Mouse (Mus musculus) heart, embryonic 12.5 days (tissue): ENCODE results near the gene Hoxa3. TPM values are rescaled to one million over a fixed set of nuclear protein-coding genes. Genes with fewer than 3 reads are reported as not detected.

Experiments used
- ATAC-seq: fragments of 200-750 bp; cut with Nextera tagmentation; 2 replicates; pipeline ENCODE4 v1.8.0; 2017; ENCODE audit warnings: moderate TSS enrichment, moderate library complexity; ENCODE audit not compliant: insufficient number of reproducible peaks, low FRiP score
- H3K27ac ChIP-seq: fragments of 300-500 bp; sonication (generic); 2 replicates; pipeline ENCODE4 v1.5.1; 2016; ENCODE audit warnings: mild to moderate bottlenecking, moderate library complexity; ENCODE audit not compliant: poor library complexity, severe bottlenecking
- H3K27me3 ChIP-seq: fragments of 300-500 bp; sonication (generic); replicated peaks from 2 replicates; pipeline ENCODE4 v1.6.1; 2016; ENCODE audit warnings: mild to moderate bottlenecking, moderate library complexity
- H3K36me3 ChIP-seq: fragments of 300-500 bp; sonication (generic); 2 replicates; pipeline ENCODE4 v1.6.1; 2016; ENCODE audit warnings: mild to moderate bottlenecking, moderate library complexity
- H3K4me1 ChIP-seq: fragments of 300-500 bp; sonication (generic); replicated peaks from 2 replicates; pipeline ENCODE4 v1.6.1; 2016; ENCODE audit warnings: mild to moderate bottlenecking
- H3K4me2 ChIP-seq: fragments of 300-500 bp; sonication (generic); 2 replicates; pipeline ENCODE4 v1.6.1; 2016; ENCODE audit warnings: mild to moderate bottlenecking, moderate library complexity
- H3K4me3 ChIP-seq: fragments of 300-500 bp; sonication (generic); 2 replicates; pipeline ENCODE4 v1.5.1; 2016; ENCODE audit warnings: mild to moderate bottlenecking
- H3K9ac ChIP-seq: fragments of 300-500 bp; sonication (generic); 2 replicates; pipeline ENCODE4 v1.6.1; 2016; ENCODE audit warnings: mild to moderate bottlenecking, moderate library complexity
- H3K9me3 ChIP-seq: fragments of 300-500 bp; sonication (generic); replicated peaks from 2 replicates; pipeline ENCODE4 v1.6.1; 2016; ENCODE audit warnings: mild to moderate bottlenecking, moderate library complexity
- WGBS: fragments of 180-500 bp; shearing (Covaris S2); methylation state at CpG from one replicate; pipeline ENCODE4 v1.1.7; 2016; 5-methylcytosine and 5-hydroxymethylcytosine counted together
- polyA plus RNA-seq: library from polyadenylated mRNA; unstranded; fragments of >200 nt; fragmentation: Nextera tagmentation; extraction: Ambion mirVana; gene quantifications from 2 replicates; pipeline ENCODE4 v1.2.1, GENCODE M21; 2016

Gene Hoxa3
- polyA plus RNA-seq, 1 experiment from 2014 or later: 0.80 TPM

- H3K9me3 ChIP-seq: no peaks in the 10 kb centered on the region
- H3K4me1 ChIP-seq: peaks cover 22% of the 10 kb centered on the region
- 6% methylated on average over 21 of the region's 21 CpGs for WGBS
- no peak overlapping the region for H3K27ac ChIP-seq
- peak overlapping the region; percentile 54 for H3K4me3 ChIP-seq
- H3K27me3 ChIP-seq: peaks cover 98% of the 10 kb centered on the region
- H3K9ac ChIP-seq: no peak overlapping the region
- ATAC-seq: no peak
- no peaks in the 10 kb centered on the region for H3K36me3 ChIP-seq
- peak overlapping the region; percentile 85 for H3K4me2 ChIP-seq
Measured at GRCm38 (mm10) chr6:52221993-52222685, 9.0 kb upstream of the Hoxa3 start.

GRCm38 (mm10) chr6:52221337-52221992 lies 8.3 kb upstream of the Hoxa3 start, which contains the start of gene Hoxa7:
Gene Hoxa7 (minus strand): TSS chr6:52221854.
- Histone ChIP-seq H3K4me3 (peak within 1 kb of the TSS; percentile 54), H3K36me3 (no peaks in the 10 kb centered on the region), H3K4me2 (peak within 1 kb of the TSS; percentile 85), H3K9ac (peak within 1 kb of the TSS; percentile 42; the same call in 1 of the 2 replicates), H3K27me3 (peaks cover 98% of the 10 kb centered on the region), H3K4me1 (peaks cover 27% of the 10 kb centered on the region), H3K27ac (no peak within 1 kb of the TSS), H3K9me3 (no peaks in the 10 kb centered on the region)
- under 1% methylated on average over 46 of the region's 46 CpGs for WGBS
- peak; percentile 58; the same call in 1 of the 2 replicates for ATAC-seq

- Histone ChIP-seq H3K4me1 (peaks cover 25% of the 10 kb centered on the region), H3K4me2 (peak overlapping the region; percentile 85), H3K36me3 (no peaks in the 10 kb centered on the region), H3K4me3 (peak overlapping the region; percentile 54), H3K9ac (no peak overlapping the region), H3K27ac (no peak overlapping the region), H3K27me3 (peaks cover 98% of the 10 kb centered on the region), H3K9me3 (no peaks in the 10 kb centered on the region)
- no peak for ATAC-seq
- 4% methylated on average over 12 of the region's 12 CpGs for WGBS
Measured at GRCm38 (mm10) chr6:52220865-52221310, 7.8 kb upstream of the Hoxa3 start.

GRCm38 (mm10) chr6:52220003-52220864 lies 7.1 kb upstream of the Hoxa3 start:
- no peaks in the 10 kb centered on the region for H3K9me3 ChIP-seq
- no peak overlapping the region for H3K9ac ChIP-seq
- no peak overlapping the region for H3K4me2 ChIP-seq
- no peak overlapping the region for H3K27ac ChIP-seq
- WGBS: 14% methylated on average over 32 of the region's 32 CpGs
- H3K4me1 ChIP-seq: peaks cover 22% of the 10 kb centered on the region
- H3K36me3 ChIP-seq: no peaks in the 10 kb centered on the region
- H3K4me3 ChIP-seq: no peak overlapping the region
- ATAC-seq: no peak
- peaks cover 98% of the 10 kb centered on the region for H3K27me3 ChIP-seq

GRCm38 (mm10) chr6:52219234-52219942 lies 6.3 kb upstream of the Hoxa3 start:
- ATAC-seq: no peak
- no peak overlapping the region for H3K4me3 ChIP-seq
- peaks cover 22% of the 10 kb centered on the region for H3K4me1 ChIP-seq
- H3K9ac ChIP-seq: no peak overlapping the region
- no peaks in the 10 kb centered on the region for H3K36me3 ChIP-seq
- H3K4me2 ChIP-seq: no peak overlapping the region
- 26% methylated on average over 9 of the region's 9 CpGs for WGBS
- H3K27me3 ChIP-seq: peaks cover 98% of the 10 kb centered on the region
- no peak overlapping the region for H3K27ac ChIP-seq
- H3K9me3 ChIP-seq: no peaks in the 10 kb centered on the region

GRCm38 (mm10) chr6:52218643-52219215 lies 5.6 kb upstream of the Hoxa3 start:
- Histone ChIP-seq H3K4me1 (peaks cover 22% of the 10 kb centered on the region), H3K4me3 (no peak overlapping the region), H3K9ac (no peak overlapping the region), H3K36me3 (no peaks in the 10 kb centered on the region), H3K9me3 (no peaks in the 10 kb centered on the region), H3K27me3 (peaks cover 98% of the 10 kb centered on the region), H3K27ac (no peak overlapping the region), H3K4me2 (no peak overlapping the region)
- ATAC-seq: no peak
- WGBS: 10% methylated on average over 14 of the region's 14 CpGs

GRCm38 (mm10) chr6:52217895-52218642 lies 4.9 kb upstream of the Hoxa3 start:
- H3K27ac ChIP-seq: no peak overlapping the region
- 6% methylated on average over 23 of the region's 23 CpGs for WGBS
- no peak for ATAC-seq
- no peaks in the 10 kb centered on the region for H3K36me3 ChIP-seq
- no peaks in the 10 kb centered on the region for H3K9me3 ChIP-seq
- no peak overlapping the region; the same call in 1 of the 2 replicates for H3K4me2 ChIP-seq
- H3K4me3 ChIP-seq: peak overlapping the region; percentile 28; the same call in 1 of the 2 replicates
- peaks cover 98% of the 10 kb centered on the region for H3K27me3 ChIP-seq
- no peak overlapping the region for H3K9ac ChIP-seq
- peaks cover 24% of the 10 kb centered on the region for H3K4me1 ChIP-seq

- Histone ChIP-seq H3K4me2 (peak overlapping the region; percentile 51), H3K36me3 (no peaks in the 10 kb centered on the region), H3K4me3 (peak overlapping the region; percentile 28), H3K27me3 (peaks cover 98% of the 10 kb centered on the region), H3K4me1 (peaks cover 29% of the 10 kb centered on the region), H3K9me3 (no peaks in the 10 kb centered on the region), H3K27ac (no peak overlapping the region), H3K9ac (no peak overlapping the region)
- 1% methylated on average over 25 of the region's 25 CpGs for WGBS
- no peak for ATAC-seq
Measured at GRCm38 (mm10) chr6:52217459-52217768, 4.3 kb upstream of the Hoxa3 start.

GRCm38 (mm10) chr6:52216691-52217458 lies 3.7 kb upstream of the Hoxa3 start:
- peaks cover 25% of the 10 kb centered on the region for H3K4me1 ChIP-seq
- WGBS: 3% methylated on average over 60 of the region's 60 CpGs
- H3K27ac ChIP-seq: no peak overlapping the region
- no peaks in the 10 kb centered on the region for H3K36me3 ChIP-seq
- H3K4me3 ChIP-seq: peak overlapping the region; percentile 28
- peaks cover 98% of the 10 kb centered on the region for H3K27me3 ChIP-seq
- no peak overlapping the region for H3K9ac ChIP-seq
- H3K9me3 ChIP-seq: no peaks in the 10 kb centered on the region
- H3K4me2 ChIP-seq: peak overlapping the region; percentile 51
- ATAC-seq: no peak
